Mouse (Mus musculus) hindbrain, embryonic 15.5 days (tissue): ENCODE data around the gene E130208F15Rik. TPM values are rescaled to one million over a fixed set of nuclear protein-coding genes. Genes with fewer than 3 reads are reported as not detected.
A peak's percentile ranks its signal among the peaks of the same experiment; 100 is the strongest.

Experiments
- ATAC-seq: fragments of 200-750 bp; cut with Nextera tagmentation; 2 replicates; pipeline ENCODE4 v1.8.0; 2017; ENCODE audit warnings: low read depth, moderate number of reproducible peaks, moderate TSS enrichment; ENCODE audit not compliant: low FRiP score
- H3K27ac ChIP-seq: fragments of 300-500 bp; sonication (generic); replicated peaks from 2 replicates; pipeline ENCODE4 v1.5.1; 2015; ENCODE audit warnings: mild to moderate bottlenecking, inconsistent platforms
- H3K27me3 ChIP-seq: fragments of 300-500 bp; sonication (generic); 2 replicates; pipeline ENCODE4 v1.6.1; 2015; ENCODE audit warnings: control low read depth, inconsistent platforms
- H3K36me3 ChIP-seq: fragments of 300-500 bp; sonication (generic); 2 replicates; pipeline ENCODE4 v1.6.1; 2015; ENCODE audit warnings: control low read depth, inconsistent platforms
- H3K4me1 ChIP-seq: fragments of 300-500 bp; sonication (generic); replicated peaks from 2 replicates; pipeline ENCODE4 v1.6.1; 2015; ENCODE audit warnings: control low read depth, inconsistent platforms
- H3K4me2 ChIP-seq: fragments of 300-500 bp; sonication (generic); 2 replicates; pipeline ENCODE4 v1.6.1; 2015; ENCODE audit warnings: moderate library complexity, mild to moderate bottlenecking, inconsistent platforms
- H3K4me3 ChIP-seq: fragments of 300-500 bp; sonication (generic); 2 replicates; pipeline ENCODE4 v1.5.1; 2015; ENCODE audit warnings: mild to moderate bottlenecking, inconsistent platforms
- H3K9ac ChIP-seq: fragments of 300-500 bp; sonication (generic); 2 replicates; pipeline ENCODE4 v1.6.1; 2015; ENCODE audit warnings: inconsistent platforms
- H3K9me3 ChIP-seq: fragments of 300-500 bp; sonication (generic); 2 replicates; pipeline ENCODE4 v1.6.1; 2016; ENCODE audit warnings: control low read depth, inconsistent platforms
- WGBS: fragments of 180-500 bp; shearing (Covaris S2); methylation state at CpG from one replicate; pipeline ENCODE4 v1.1.7; 2015; 5-methylcytosine and 5-hydroxymethylcytosine counted together
- polyA plus RNA-seq: library from polyadenylated mRNA; unstranded; fragments of >200 nt; fragmentation: Nextera tagmentation; extraction: Ambion mirVana; gene quantifications from 2 replicates; pipeline ENCODE4 v1.2.1, GENCODE M21; 2015

The E130208F15Rik gene
- polyA plus RNA-seq = 0.98 TPM in 1 of 2 replicates, not detected in the other

DNA sequence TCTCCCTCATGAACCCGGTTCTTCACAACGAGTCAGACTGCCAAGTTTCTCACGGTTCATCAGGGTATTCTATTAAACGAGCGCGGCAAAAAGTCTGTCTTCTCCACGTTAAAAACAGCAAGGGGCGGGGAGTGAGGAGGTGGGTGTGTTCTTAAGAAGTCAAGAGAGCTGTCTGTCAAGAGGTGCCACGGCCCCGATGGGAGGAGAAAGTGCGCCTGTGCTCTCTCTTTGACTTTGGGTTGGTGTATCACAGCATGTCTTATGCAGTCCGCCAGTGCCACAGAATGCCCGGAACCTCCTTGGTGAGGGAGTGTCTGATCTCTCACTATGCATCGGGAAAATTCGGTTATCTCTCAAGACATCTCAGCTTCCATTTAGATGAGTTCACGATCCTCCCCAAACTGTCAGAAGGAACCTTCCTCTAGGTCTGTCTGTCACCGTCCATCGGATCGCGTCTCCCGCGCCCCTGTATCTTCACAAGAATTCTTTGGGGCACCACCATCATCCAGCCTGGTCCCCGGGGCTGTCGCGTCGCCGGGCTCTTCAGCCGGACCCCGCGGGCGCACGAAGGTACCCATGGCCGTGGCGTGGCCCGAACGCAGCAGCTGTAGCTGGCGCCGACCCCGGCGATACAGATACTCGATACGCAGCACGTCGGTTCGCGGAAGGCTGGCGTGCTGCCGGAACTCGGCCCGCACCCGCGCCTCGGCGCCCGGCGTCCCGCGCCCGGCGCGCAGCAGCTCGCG lies at the start of gene E130208F15Rik:
TSS of gene E130208F15Rik (plus strand) at position 202 of the 746 bp plus-strand sequence.
- H3K27me3 ChIP-seq = 0 out of 2 replicates have a peak, but pooled peaks cover 3% of the 10 kb centered on the region
- H3K36me3 ChIP-seq = no peaks in the 10 kb centered on the region
- H3K27ac ChIP-seq = peak within 1 kb of the TSS; percentile 88
- WGBS = under 1% methylated on average over 63 of the region's 63 CpGs
- peak; percentile 72 for ATAC-seq
- peak within 1 kb of the TSS; percentile 95 for H3K4me3 ChIP-seq
- H3K9ac ChIP-seq = peak within 1 kb of the TSS; percentile 95
- H3K4me1 ChIP-seq = peaks cover 16% of the 10 kb centered on the region
- peak within 1 kb of the TSS; percentile 91 for H3K4me2 ChIP-seq
- no peaks in the 10 kb centered on the region for H3K9me3 ChIP-seq

GRCm38 (mm10) chr7:30274383-30274782 lies 47.2 kb upstream of the E130208F15Rik start:
- H3K4me3 ChIP-seq = no peak overlapping the region
- no peak overlapping the region for H3K27ac ChIP-seq
- H3K4me1 ChIP-seq = peaks cover 2% of the 10 kb centered on the region
- no peak overlapping the region for H3K9ac ChIP-seq
- ATAC-seq = no peak
- H3K27me3 ChIP-seq = no peaks in the 10 kb centered on the region
- no peaks in the 10 kb centered on the region for H3K9me3 ChIP-seq
- no peak overlapping the region for H3K4me2 ChIP-seq
- WGBS = 83% methylated on average over 6 of the region's 6 CpGs
- no peaks in the 10 kb centered on the region for H3K36me3 ChIP-seq

DNA sequence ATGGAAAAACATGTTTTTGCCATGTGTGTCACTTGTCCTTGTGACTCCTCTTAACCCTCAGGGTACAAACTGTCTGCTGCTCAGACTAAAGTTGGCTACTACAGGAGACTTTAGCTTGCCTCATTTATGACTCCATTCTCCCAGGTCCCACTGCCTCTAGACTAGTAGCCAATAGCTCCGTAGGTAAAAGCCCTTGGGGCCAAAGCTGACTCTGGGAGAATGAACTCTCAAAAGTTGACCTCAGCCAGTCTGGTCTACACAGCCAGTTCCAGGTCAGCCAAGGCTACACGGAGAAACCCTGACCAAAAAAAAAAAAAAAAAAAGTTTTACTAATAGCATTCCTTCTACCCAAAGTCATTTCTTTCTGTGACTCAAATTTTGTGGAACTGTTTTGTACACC lies 42.6 kb upstream of the E130208F15Rik start:
- Histone ChIP-seq H3K9me3 (no peaks in the 10 kb centered on the region), H3K4me2 (0 out of 2 replicates have a peak overlapping the region, but pooled peaks have one; percentile 89), H3K36me3 (no peaks in the 10 kb centered on the region), H3K4me3 (peak overlapping the region; percentile 54; the same call in 1 of the 2 replicates), H3K4me1 (peaks cover 14% of the 10 kb centered on the region), H3K27ac (no peak overlapping the region), H3K9ac (no peak overlapping the region), H3K27me3 (no peaks in the 10 kb centered on the region)
- WGBS = 57% methylated on average over 2 of the region's 2 CpGs
- no peak for ATAC-seq

DNA sequence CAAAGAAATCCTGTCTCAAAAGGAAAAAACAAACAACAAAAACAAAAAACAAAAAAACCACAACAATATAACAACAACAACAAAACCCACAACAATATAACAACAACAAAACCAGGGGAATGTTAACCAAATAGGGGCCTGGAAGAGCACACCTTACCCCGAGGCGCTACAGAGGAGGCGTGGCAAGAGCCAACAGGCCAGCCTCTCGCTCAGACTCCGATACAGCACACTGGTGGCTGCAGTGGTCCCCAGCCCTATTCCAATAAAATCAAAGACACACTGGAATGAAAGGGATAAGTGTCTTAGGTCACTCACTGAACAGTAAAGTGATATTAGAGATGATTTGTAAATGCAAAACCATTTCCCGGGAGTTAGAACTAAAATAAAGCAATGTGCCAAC lies 42.0 kb upstream of the E130208F15Rik start:
- Histone ChIP-seq H3K36me3 (no peaks in the 10 kb centered on the region), H3K4me3 (peak overlapping the region; percentile 54), H3K4me2 (peak overlapping the region; percentile 89), H3K4me1 (peaks cover 14% of the 10 kb centered on the region), H3K27me3 (no peaks in the 10 kb centered on the region), H3K27ac (peak overlapping the region; percentile 96), H3K9ac (peak overlapping the region; percentile 67), H3K9me3 (no peaks in the 10 kb centered on the region)
- WGBS = 0% methylated on average over 6 of the region's 6 CpGs
- ATAC-seq = no peak

- H3K4me3 ChIP-seq = peak within 1 kb of the TSS; percentile 54
- H3K4me1 ChIP-seq = peaks cover 14% of the 10 kb centered on the region
- peak within 1 kb of the TSS; percentile 67 for H3K9ac ChIP-seq
- peak; percentile 96 for ATAC-seq
- peak within 1 kb of the TSS; percentile 89 for H3K4me2 ChIP-seq
- H3K9me3 ChIP-seq = no peaks in the 10 kb centered on the region
- H3K27ac ChIP-seq = peak within 1 kb of the TSS; percentile 96
- H3K27me3 ChIP-seq = no peaks in the 10 kb centered on the region
- H3K36me3 ChIP-seq = no peaks in the 10 kb centered on the region
- WGBS = under 1% methylated on average over 49 of the region's 49 CpGs
Measured at GRCm38 (mm10) chr7:30279951-30280669, 41.4 kb upstream of the E130208F15Rik start, which contains the start of the genes Thap8 and Wdr62. Gene Thap8 (plus strand): TSS chr7:30280094. Gene Wdr62 (minus strand): TSS chr7:30280419.

DNA sequence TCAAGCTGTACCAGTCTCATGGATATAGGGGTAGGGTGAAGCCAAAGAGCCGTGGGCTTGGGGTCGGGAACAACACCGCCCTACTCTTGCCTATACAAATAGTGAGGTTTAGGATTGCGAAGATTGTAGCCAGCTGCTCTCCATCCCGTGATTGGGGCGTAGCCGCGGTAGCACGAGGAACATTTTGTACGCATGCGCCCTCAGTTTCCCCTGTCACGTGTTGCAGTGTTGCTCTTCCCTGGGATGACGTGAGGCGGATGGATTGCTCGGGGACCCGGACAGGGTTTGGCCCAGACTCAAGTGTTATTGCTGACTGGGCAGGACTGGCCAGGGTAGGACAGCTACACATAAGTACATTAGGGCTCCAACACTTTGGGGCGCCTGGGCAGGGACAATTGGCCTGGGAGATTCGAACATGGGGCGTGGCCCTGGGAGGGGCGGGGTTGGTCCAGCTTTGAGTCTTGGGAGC lies 40.8 kb upstream of the E130208F15Rik start:
- Histone ChIP-seq H3K9me3 (no peaks in the 10 kb centered on the region), H3K9ac (peak overlapping the region; percentile 67), H3K4me2 (peak overlapping the region; percentile 89), H3K4me3 (peak overlapping the region; percentile 54), H3K27me3 (no peaks in the 10 kb centered on the region), H3K4me1 (peaks cover 14% of the 10 kb centered on the region), H3K27ac (peak overlapping the region; percentile 96), H3K36me3 (no peaks in the 10 kb centered on the region)
- 1% methylated on average over 20 of the region's 20 CpGs for WGBS
- peak; percentile 88 for ATAC-seq

DNA sequence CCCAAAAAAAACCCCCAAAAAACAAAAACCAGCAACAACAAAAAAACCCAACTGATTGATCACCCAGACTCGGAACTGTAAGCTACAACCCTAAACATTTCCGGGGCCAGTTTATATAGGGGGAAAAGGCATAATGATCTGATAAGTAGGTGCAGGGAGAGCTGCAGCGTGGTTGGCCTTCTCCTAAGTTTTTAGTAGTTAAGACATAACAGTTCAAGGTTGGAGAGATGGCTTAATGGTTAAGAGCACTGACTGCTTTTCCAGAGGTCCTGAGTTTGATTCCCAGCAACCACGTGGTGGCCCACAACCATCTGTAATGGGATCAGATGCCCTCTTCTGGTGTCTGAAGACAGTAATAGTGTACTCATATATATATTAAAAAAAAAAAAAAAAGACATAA lies 40.0 kb upstream of the E130208F15Rik start:
- peaks cover 14% of the 10 kb centered on the region for H3K4me1 ChIP-seq
- no peaks in the 10 kb centered on the region for H3K27me3 ChIP-seq
- no peak for ATAC-seq
- H3K9me3 ChIP-seq = no peaks in the 10 kb centered on the region
- H3K9ac ChIP-seq = no peak overlapping the region
- H3K4me3 ChIP-seq = peak overlapping the region; percentile 54
- 80% methylated on average over 4 of the region's 4 CpGs for WGBS
- no peaks in the 10 kb centered on the region for H3K36me3 ChIP-seq
- peak overlapping the region; percentile 89 for H3K4me2 ChIP-seq
- H3K27ac ChIP-seq = peak overlapping the region; percentile 96

- H3K36me3 ChIP-seq = no peaks in the 10 kb centered on the region
- H3K9me3 ChIP-seq = no peaks in the 10 kb centered on the region
- no peak overlapping the region for H3K4me3 ChIP-seq
- no peaks in the 10 kb centered on the region for H3K27me3 ChIP-seq
- H3K27ac ChIP-seq = no peak overlapping the region
- no peak overlapping the region for H3K9ac ChIP-seq
- ATAC-seq = no peak
- 83% methylated on average over 7 of the region's 7 CpGs for WGBS
- H3K4me1 ChIP-seq = peaks cover 14% of the 10 kb centered on the region
- H3K4me2 ChIP-seq = no peak overlapping the region
Measured at GRCm38 (mm10) chr7:30282740-30283139, 38.8 kb upstream of the E130208F15Rik start.

DNA sequence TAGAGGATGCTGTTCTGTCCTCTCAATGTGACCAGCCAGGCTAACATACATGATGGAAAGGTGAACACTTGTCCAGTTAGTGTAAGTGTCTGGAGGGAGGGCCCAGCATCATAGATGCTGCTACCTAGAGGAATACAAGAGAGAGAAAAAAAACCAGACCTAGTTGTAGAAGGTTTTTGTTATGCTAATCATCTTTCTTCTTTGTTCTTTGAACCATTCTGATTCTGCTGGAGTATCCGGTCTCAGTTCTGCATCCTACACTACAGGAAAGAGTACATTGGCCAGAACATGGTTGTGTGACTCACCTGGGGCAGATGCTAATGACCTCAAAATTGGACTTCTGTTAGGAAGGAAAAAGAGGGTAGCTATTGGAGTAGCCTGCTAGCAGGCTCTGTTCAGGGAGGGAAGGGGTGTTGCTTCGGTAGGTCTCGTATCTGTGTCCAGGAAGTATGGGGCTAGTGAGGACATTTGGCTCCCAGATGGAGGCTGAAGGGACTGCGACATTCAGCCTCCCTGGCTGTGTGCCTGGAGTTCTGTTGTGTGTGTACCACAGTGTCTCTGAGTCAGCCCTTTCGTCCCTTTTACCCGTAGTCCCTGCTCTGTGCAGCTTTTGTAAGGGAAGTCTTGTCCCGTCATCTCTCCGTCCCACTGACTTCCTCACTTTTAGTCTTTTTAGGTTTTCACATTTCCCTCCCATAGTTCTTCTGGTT lies 34.7 kb upstream of the E130208F15Rik start:
- H3K27ac ChIP-seq = no peak overlapping the region
- H3K36me3 ChIP-seq = no peaks in the 10 kb centered on the region
- H3K27me3 ChIP-seq = no peaks in the 10 kb centered on the region
- H3K9ac ChIP-seq = no peak overlapping the region
- H3K9me3 ChIP-seq = no peaks in the 10 kb centered on the region
- H3K4me2 ChIP-seq = no peak overlapping the region
- H3K4me1 ChIP-seq = peaks cover 6% of the 10 kb centered on the region; the same call in 1 of the 2 replicates
- 63% methylated on average over 8 of the region's 8 CpGs for WGBS
- no peak overlapping the region for H3K4me3 ChIP-seq
- ATAC-seq = no peak

GRCm38 (mm10) chr7:30288046-30288445 lies 33.5 kb upstream of the E130208F15Rik start:
- no peak overlapping the region for H3K4me2 ChIP-seq
- WGBS = 71% methylated on average over 6 of the region's 6 CpGs
- H3K9me3 ChIP-seq = no peaks in the 10 kb centered on the region
- no peak overlapping the region for H3K4me3 ChIP-seq
- H3K9ac ChIP-seq = no peak overlapping the region
- no peak overlapping the region for H3K27ac ChIP-seq
- ATAC-seq = no peak
- H3K4me1 ChIP-seq = peaks cover 16% of the 10 kb centered on the region
- no peaks in the 10 kb centered on the region for H3K27me3 ChIP-seq
- no peaks in the 10 kb centered on the region for H3K36me3 ChIP-seq

DNA sequence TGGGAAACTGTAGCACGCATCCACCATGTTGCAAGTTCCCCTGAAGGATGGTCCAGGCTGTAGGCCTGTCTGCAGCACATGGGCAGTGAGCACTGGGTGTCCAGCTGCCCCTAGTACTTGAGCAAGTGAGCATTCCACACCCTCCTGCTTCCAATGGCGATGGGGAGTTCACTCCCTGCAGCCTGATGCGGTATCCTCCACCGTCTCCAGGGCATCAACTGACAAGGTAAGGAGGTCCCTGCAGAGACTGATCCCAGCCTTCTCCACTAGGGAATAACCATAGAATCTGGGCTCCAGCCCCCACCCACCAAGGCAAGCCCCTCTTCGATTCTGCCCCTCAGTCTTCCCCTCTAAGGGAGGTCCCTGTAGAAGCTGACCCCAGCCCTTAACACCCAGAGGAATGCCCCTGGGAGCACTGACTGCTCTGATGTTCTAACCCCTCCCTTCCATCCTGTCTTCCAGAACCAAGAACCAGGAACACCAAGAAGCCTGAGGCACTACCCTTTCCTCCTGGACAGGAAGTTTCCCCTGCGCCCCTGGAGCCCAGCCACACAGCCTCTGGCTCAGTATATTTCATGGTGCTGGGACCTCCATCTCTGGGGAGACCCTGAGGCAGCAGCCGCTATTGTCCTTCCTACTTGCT lies 32.3 kb upstream of the E130208F15Rik start:
- ATAC-seq = no peak
- WGBS = 70% methylated on average over 7 of the region's 7 CpGs
- H3K4me2 ChIP-seq = no peak overlapping the region

More for the DNA sequence above, 32.3 kb upstream of the E130208F15Rik start:
- Histone ChIP-seq H3K4me3 (no peak overlapping the region), H3K4me1 (peaks cover 26% of the 10 kb centered on the region), H3K27ac (no peak overlapping the region), H3K9me3 (no peaks in the 10 kb centered on the region), H3K36me3 (peaks cover 4% of the 10 kb centered on the region; the same call in 1 of the 2 replicates), H3K9ac (no peak overlapping the region), H3K27me3 (no peaks in the 10 kb centered on the region)
